1 mouse cellular context compared by ENCODE assay signal in the genomic region with DNA sequence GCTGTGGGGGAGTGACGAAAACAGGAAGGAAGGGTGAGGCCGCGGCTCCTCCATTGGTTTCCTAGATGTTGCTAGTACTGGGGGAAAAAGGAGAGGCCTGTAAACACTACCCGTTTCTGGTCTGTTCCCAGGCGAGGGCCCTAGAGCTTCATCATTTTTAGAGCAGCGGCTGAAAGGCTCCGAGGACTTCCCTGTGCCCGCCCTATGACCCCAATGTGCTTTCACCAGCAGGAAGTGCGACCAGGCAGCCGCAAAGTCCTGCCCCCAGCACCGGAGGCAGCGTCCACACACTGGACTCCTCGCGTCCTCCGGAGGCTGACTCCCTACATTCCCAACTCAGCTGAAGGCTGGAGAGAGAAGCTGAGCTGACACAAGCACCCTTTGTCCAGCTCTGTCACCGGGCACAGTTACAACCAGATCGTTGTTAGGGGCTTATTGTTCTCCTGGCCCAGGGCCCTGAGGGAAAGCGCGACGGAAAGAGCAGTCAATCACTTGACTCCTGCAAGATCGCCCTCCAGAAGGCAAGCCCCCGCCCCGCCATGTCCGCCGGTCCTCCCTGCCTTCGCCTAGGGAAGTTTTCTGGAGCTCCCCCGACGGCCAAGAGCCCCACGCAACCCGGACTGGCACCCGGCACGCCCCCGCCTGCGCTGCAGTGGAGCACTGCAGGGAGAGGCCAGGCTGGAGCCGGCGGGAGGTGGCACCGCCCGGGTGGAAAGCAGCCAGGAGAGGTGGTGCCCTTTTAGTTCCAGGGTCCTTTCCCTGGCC.
A peak's percentile ranks its signal among the peaks of the same experiment; 100 is the strongest.
TF ChIP-seq lines count a peak whose summit lies in the region.

No protein-coding gene starts in this region.

TF ChIP-seq in MEL, 35 proteins besides CTCF, POLR2A, EP300 and RAD21:
- peak; percentile 51 for TF ChIP-seq MAX (IDR thresholded peaks at IDR 0.05; ENCODE audit: low read length)
- peak; percentile 19; the same call in 1 of the 2 replicates for TF ChIP-seq NRF1 (IDR thresholded peaks at IDR 0.05; ENCODE audit: insufficient read depth, low read depth, low read length, poor library complexity, severe bottlenecking)
- TF ChIP-seq RCOR1 (IDR thresholded peaks at IDR 0.05; ENCODE audit: low read depth, low read length): no peak
- no peak for TF ChIP-seq GABPA (IDR thresholded peaks at IDR 0.05; ENCODE audit: low read depth, low read length)
- no peak; the same call in 1 of the 2 replicates for TF ChIP-seq MXI1 (IDR thresholded peaks at IDR 0.05; ENCODE audit: low read depth, low read length)
- no peak for TF ChIP-seq POLR2AphosphoS5 (IDR thresholded peaks at IDR 0.05; ENCODE audit: borderline replicate concordance, low read depth, low read length)
- TF ChIP-seq ETS1 (IDR thresholded peaks at IDR 0.05; ENCODE audit: low read depth, low read length): peak; percentile 24; the same call in 1 of the 2 replicates
- no peak for TF ChIP-seq MEF2A (IDR thresholded peaks at IDR 0.05; ENCODE audit: extremely low read depth, insufficient replicate concordance, low read depth, low read length, poor library complexity, severe bottlenecking)
- TF ChIP-seq MYB (IDR thresholded peaks at IDR 0.05; ENCODE audit: low read depth, low read length): no peak
- TF ChIP-seq TCF12 (IDR thresholded peaks at IDR 0.05; ENCODE audit: low read depth, low read length): no peak
- TF ChIP-seq KAT2A (conservative IDR thresholded peaks at IDR 0.05; ENCODE audit: low read depth, low read length): no peak; the same call in 1 of the 2 replicates
- TF ChIP-seq TAL1 (IDR thresholded peaks at IDR 0.05; ENCODE audit: low read length): no peak
- no peak for TF ChIP-seq USF2 (IDR thresholded peaks at IDR 0.05; ENCODE audit: borderline replicate concordance in 1 of 2, insufficient read depth in 1 of 2, low read depth in 1 of 2, low read length in 2 of 2)
- TF ChIP-seq SIN3A (IDR thresholded peaks at IDR 0.05; ENCODE audit: low read length): peak; percentile 74; the same call in 1 of the 2 replicates
- TF ChIP-seq MAFK (IDR thresholded peaks at IDR 0.05; ENCODE audit: borderline replicate concordance, low read depth, low read length): no peak
- TF ChIP-seq ZNF384 (IDR thresholded peaks at IDR 0.05; ENCODE audit: low read depth, low read length): no peak
- no peak for TF ChIP-seq UBTF (IDR thresholded peaks at IDR 0.05; ENCODE audit: borderline replicate concordance, insufficient read depth, low read depth, low read length)
- TF ChIP-seq ZMIZ1 (IDR thresholded peaks at IDR 0.05; ENCODE audit: low read depth, low read length): peak; percentile 57; the same call in 1 of the 2 replicates
- no peak for TF ChIP-seq GATA1 (IDR thresholded peaks at IDR 0.05; ENCODE audit: low read depth, low read length)
- TF ChIP-seq POLR2AphosphoS2 (IDR thresholded peaks at IDR 0.05; ENCODE audit: low read length): no peak
- 0 out of 2 replicates have a peak, but pooled peaks have one; percentile 6 for TF ChIP-seq USF1 (IDR thresholded peaks at IDR 0.05; ENCODE audit: low read depth, low read length)
- TF ChIP-seq ZC3H11A (IDR thresholded peaks at IDR 0.05; ENCODE audit: low read depth, low read length): no peak
- TF ChIP-seq ELF1 (IDR thresholded peaks at IDR 0.05; ENCODE audit: low read depth, low read length): 0 out of 2 replicates have a peak, but pooled peaks have one; percentile 63
- peak; percentile 74 for TF ChIP-seq MAZ (IDR thresholded peaks at IDR 0.05; ENCODE audit: low read depth, low read length)
- no peak for TF ChIP-seq MYC (IDR thresholded peaks at IDR 0.05; ENCODE audit: low read depth, low read length)
- no peak for TF ChIP-seq JUND (IDR thresholded peaks at IDR 0.05; ENCODE audit: low read depth, low read length)
- TF ChIP-seq SMC3 (IDR thresholded peaks at IDR 0.05; ENCODE audit: low read depth, low read length): 0 out of 2 replicates have a peak, but pooled peaks have one; percentile 4
- TF ChIP-seq TBP (IDR thresholded peaks at IDR 0.05; ENCODE audit: low read depth, low read length): peak; percentile 34; the same call in 1 of the 2 replicates
- TF ChIP-seq BHLHE40 (IDR thresholded peaks at IDR 0.05; ENCODE audit: borderline replicate concordance, low read depth, low read length): no peak
- peak; percentile 65 for TF ChIP-seq NELFE (IDR thresholded peaks at IDR 0.05; ENCODE audit: low read depth, low read length)
- no peak for TF ChIP-seq ZKSCAN1 (IDR thresholded peaks at IDR 0.05; ENCODE audit: low read depth, low read length)
- TF ChIP-seq CHD2 (IDR thresholded peaks at IDR 0.05; ENCODE audit: low read length): no peak; the same call in 1 of the 2 replicates
- no peak for TF ChIP-seq CHD1 (IDR thresholded peaks at IDR 0.05; ENCODE audit: low read depth, low read length)
- TF ChIP-seq E2F4 (IDR thresholded peaks at IDR 0.05; ENCODE audit: borderline replicate concordance, low read depth, low read length): no peak
- TF ChIP-seq HCFC1 (IDR thresholded peaks at IDR 0.05; ENCODE audit: low read depth, low read length): peak; percentile 47
